Mouse (Mus musculus): ENCODE results near the gene Kif14.
"Not testable (repeated sequence)": the region's sequence is repeated elsewhere in the genome, so short reads cannot be mapped to it uniquely, and the experiment has no call there.

The Kif14 gene

DNA sequence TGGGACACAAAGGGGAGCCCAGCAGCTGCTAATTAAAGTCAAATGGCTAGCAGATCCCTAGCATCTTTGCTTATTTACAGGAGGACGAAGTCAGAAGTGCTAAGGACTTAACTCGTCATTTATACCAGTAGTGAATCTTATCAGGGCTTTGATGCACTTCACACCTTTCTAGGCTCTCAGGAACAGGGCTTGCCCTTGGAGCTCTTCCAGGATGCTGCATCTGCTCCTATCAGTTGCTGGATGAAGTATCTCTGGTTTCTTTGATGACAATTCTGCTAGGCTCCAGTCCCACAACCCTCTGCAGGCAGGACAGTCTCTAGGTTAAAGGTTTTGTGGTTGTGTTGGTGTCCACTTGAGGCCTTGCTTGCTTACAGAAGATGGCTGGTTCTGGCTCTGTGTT is 26.1 kb downstream of the Kif14 start:
- DNase-seq = no peak

DNA sequence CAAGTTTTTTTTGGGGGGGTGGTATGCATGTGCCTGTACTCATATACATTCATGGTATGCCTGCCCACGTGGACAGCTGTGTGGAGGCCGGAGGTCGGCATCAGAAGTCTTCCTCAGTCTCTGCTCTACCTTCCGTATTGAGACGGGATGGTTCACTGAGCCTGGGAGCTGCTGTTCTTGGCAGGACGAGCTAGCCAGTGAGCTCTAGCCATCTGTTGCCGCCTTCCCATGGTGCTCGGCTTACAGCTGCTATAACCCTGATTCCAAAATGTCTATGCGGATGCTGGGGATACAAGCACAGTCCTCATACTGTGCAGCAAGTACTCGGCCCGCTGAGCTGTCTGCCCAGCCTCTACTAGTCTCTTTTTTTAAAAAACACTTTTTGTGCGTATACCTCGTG is 33.2 kb downstream of the Kif14 start:
- peak in 1 of 2 experiments; percentile 9 for DNase-seq

DNA sequence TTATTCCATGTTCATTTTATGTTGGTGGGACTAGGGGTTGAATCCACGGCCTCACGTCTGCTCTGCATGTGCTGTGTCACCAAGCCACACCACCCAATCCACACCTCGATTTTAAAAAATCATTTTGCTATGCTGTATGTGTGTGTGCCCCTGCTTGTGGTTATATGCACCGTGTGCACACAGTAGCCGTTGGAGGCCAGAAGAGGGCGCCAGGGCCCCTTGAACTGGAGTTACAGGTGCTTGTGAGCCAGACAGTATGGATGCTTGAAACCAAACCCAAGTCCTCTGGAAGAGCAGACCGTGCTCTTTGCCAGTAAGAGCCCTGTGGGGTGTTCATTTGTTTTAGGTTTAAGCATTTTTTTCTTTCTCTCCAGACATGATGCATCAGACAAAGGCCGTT is 36.8 kb downstream of the Kif14 start:
- no peak for DNase-seq

DNA sequence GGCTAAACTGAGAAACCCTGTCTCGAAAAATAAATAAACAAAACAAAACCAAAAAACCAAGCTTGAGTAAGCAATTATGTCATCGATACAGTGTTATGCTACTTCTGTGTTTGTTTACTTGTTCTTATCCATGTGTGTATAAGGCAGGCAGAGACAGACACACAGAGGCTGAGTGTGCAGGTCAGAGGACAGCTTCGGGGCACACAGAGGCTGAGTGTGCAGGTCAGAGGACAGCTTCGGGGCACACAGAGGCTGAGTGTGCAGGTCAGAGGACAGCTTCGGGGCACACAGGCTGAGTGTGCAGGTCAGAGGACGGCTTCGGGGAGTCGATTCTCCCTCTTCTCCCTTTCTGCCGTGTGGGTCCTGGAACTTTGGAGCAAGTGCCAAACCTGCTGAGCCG is 40.1 kb downstream of the Kif14 start:
- not testable (repeated sequence) for DNase-seq

DNA sequence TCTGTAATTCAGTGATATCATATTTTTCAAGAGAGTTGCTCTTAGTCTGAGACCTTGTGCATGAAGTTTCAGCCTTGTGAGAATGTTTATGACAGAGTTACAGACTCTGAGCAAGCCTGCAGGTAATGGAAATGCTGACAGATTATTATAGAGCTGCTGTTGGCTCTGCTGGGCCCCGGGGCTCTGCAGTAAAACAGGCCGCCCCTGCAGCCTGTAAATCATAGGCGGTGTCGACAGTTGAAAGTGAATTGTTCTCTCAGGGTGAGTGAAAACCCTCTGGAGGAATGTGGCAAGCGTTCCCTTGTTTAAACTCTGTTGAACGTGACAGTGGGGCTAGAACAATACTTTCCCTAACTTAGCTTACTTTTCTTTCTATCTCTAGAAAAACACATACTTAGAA is 46.2 kb downstream of the Kif14 start:
- no peak for DNase-seq

DNA sequence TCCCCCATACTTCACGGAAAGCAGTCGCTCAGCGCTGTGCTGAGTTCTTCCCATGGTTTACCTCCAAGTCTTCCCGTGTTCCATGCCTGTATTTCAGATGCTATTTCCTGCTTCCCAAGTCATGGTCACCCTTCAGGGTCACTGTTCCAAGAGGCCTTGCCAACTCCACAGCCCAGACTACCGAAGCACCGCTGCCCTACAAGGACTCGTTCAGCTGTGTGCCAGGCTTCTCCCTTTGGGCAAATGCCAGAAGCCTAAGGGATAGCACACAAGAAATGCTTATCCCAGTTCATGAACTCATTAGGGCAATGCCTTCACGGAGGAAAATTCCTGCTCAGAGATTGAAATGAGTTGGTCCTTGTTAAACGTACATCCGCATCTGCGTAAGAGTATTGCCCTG is 47.0 kb downstream of the Kif14 start:
- no peak for DNase-seq

DNA sequence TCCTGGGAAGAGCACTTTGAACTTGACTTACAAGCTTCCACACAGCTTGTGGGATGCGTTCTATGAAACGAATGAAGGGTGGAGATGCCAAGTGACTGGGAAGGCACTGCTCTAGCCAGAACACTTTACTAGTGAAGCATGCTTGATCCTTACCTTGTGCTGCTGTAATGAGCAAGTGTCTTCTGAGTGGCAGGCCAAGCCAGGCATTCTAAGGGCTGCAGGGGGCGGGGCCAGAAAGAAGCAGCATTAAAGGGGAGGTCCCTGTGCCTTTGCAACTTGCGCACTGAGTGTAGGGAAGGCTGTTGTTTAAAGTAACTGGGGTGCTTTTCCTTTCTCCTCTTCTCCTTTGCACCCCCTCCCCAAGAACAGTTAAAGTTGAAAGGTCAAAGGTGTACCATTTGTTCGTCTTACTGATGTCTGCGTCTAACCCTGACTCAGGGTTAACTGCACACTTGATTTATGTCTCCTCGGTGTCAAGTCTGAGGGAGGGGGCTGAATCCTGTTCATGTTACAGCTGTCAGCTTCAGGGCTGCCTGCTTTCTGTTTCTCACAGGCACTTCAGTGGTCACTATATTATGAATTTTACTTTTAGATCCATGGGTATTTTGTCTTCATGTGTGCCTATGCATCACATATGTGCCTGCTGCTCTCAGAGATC is 52.7 kb downstream of the Kif14 start:
- DNase-seq = no peak

DNA sequence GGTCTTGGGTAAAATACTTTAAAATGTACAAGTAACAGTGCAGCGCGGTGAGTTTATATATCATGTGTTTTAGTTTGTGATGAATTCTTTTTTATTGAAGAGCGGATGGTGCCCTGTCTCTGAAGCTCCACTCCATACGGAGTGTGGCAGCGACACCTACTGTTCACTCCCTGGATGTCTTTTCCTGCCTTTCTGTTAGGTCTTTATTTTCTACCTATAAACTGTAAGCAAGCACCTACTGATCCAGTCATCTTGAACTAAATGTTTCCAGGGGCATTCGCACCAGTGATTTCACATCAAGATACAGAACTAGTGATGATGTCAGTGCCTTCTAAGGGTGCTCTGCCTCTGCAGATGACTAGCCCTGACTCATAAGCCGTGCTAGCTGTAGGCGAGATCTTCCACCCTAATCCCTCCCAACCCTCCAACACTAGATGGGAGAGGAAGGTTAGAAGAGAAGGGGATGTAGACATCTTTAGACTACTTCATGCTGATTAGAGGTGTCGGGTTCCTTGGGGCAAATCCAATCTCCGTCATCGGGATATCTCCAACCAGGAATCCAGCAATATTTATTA is 55.3 kb downstream of the Kif14 start:
- DNase-seq = peak; percentile 68 to 76

DNA sequence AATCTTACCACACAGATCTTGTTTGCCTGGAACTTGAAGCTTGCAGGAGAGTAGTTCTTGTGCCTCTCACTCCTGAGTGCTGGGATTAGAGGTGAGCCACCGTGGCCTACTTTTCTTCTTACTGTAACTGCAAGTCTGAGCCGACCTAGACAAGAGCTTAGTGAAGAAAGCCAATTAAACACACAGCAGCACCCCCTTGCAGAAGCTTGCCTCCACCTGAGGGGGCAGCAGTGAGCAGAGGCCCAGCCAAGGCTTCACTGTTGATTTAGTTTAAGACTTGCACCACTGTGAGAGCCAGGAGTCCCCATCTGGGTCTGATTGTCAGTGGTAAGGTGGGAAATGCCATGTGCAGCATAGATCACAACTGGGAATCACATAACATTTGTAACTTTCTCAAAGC is 58.8 kb downstream of the Kif14 start:
- peak; percentile 73 to 81 for DNase-seq

DNA sequence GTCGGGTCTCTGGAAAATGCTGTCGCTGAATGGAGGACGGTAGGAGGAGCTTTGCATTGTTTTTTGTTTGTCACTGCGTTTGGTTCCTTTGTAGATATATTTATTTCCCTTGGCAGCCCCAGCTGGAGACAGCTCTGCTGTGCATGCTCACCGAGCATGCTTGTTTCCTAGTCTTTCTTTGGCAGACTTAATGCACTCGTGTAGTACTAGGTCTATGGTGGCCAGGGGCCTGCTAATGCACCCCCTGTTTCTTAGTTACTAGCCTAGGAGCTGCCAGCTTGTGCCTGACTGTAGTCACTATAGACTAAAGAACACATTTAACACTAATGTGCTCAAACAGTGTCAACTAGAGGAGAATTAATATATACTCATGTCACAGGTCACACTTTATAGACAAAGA is 59.7 kb downstream of the Kif14 start:
- peak; percentile 10 to 19 for DNase-seq

DNA sequence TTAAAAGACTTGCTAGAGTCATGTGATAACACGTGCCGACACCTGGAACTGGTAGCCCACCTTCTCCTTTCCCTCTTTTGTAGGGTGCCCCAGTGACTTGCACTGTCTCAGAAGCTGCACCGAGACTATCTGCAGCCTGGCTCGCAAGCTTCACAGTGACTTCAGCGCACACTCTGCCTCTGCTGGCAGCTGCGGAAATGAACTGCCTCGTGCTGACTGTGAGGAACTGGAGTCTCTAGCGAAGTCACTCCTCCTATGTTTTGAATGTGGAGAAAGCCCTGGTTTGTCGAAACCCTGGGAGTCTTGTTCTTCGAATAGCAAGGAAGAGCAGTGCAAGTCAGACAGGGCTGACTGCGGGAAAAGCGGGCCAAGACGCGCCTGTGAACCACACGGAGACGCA is 61.0 kb downstream of the Kif14 start:
- DNase-seq = peak in 1 of 2 experiments; percentile 5

DNA sequence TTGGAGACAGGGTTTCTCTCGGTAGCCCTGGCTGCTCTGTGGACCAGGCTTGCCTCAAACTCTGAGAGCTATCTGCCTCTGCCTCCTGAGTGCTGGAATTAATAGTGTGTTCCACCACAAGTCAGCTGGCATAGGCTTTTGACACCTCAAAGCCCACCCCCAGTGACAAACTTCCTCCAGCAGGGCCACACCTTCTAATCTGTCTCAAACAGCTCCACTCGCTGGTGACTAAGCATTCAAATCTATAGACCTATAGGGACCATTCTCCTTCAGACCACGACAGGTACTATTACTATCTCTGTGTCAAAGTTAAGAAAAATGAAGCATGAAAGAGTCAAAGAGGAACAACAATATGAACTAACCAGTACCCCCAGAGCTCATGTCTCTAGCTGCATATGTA is 66.4 kb downstream of the Kif14 start:
- no peak for DNase-seq

DNA sequence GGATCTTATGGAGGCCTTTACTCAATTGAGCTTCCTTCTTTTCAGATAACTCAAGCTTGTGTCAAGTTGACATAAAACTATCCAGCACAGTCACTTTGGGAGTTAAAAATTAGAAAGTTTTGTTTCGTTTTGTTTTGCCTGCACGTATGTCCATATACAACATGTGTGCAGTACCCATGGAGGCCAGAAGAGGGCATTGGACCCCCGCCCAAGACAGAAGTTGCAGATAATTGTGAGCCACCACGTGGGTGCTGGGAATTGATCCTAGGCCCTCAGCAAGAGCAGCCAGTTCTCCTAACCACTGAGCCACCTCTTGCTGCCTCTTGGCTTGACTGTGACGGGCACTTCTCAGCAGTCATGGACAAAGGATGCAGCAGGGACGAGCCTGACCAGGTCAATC is 70.8 kb downstream of the Kif14 start:
- DNase-seq = no peak

DNA sequence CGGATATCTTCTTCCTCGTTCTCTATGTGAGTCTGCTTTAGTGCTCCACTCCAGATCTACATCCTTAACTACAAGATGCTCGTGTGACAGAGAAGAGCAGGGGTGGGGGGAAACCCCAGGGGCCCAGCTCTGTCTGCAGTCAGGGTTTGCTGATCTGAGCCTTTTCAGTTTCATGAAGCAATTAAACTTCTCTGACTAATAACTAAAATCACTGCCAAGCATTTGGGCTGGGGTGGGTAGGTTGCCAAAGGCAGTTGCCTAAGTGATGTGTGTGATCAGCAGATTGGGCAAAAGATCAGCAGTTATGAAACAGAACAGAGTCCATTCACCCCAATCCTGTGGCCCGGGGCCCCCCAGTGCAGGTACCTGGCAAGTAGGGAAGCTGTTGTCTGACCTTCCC is 72.1 kb downstream of the Kif14 start:
- DNase-seq = no peak

DNA sequence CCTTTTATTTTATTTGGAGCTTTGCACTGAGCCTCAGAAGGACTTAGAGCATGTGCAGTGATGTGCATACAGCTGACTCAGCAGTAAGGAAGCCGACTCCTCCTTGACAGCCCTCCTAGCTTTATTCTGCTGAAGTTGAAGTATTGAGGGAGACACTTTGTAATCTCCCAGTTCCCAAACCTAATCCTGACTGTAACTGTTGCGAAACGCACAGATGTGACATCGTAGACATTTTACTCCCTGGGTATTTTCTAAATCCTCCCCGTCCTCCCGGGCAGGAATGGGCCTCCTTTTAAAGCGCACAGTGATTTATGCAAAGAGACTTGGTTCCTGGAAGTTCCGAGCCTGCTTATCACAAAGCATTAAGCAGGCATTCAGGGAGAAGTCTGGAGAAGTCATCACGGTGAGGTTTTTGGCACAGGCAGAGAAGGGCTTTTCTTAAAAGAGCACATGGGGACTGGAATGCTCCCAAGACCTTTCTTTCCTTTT is 74.3 kb downstream of the Kif14 start:
- DNase-seq = no peak

DNA sequence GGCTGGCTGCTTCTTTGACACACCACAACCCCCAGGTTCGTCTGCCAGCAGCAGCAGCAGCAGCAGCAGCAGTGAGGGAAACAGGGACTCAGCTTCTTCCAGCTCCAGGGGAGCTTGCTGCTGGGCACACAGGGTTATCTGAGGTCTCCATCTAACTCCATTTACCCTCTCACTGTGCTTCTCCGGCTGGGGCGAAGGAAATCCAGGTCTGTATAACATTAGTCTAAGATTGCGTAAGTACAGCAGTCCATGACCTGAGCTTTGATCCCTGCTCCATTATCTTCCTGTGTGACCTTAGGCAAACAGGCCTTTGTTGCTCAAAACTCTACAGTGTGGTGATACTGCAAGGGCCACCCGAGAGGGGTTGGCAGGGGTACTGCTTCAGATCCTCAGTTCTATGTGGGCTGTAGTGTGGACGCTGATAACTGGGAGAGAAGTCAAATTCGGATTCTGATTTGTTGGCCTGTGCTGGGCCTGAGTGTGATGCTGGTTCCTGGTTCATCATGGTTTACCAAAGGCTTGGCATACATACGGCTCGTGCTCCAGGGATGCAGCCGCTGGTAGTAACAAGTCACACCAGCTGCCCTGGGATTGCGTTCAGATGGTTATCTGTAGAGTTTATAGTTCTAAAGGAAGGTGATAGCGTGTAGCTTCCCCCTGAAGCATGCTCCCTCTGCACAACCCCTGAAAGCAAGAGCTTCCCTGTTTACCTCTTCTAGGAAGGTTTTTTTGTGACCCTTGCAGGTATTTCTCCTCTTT is 75.7 kb downstream of the Kif14 start:
- no peak for DNase-seq

DNA sequence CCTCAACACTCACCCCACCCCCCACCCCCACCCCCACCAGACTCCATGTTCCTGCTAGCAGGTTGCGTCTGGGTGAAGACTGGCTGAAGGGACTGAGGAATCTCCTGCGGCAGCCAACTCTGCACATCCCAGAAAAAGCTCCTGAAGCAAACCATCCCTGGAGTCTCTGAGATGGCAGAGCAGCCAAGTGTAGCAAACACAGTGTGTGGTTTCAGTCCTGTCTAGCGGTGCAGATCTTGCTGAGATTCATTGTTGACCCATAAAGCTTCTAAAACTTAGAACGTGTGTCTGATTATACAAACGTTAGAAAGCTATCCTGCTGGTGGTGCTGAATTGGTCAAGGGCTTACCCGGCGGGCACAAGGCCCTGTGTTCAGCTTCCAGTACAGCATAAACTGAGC is 77.8 kb downstream of the Kif14 start:
- DNase-seq = no peak

DNA sequence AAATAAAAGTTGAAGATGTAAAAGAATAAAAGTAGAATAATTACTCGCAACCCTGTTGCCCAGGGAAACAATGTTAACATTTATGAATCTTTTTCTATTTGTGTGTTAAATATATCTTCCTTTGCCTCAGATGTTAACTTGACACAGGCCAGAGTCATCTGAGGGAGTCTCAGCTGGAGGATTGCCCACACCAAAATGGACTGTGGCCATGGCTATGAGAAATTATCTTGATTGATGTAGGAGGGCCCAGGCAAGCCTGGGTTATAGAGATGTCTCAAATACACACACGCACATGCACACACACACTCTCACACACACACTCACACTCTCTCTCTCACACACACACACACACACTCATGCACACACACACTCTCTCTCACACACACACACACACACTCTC is 80.9 kb downstream of the Kif14 start:
- no peak for DNase-seq

DNA sequence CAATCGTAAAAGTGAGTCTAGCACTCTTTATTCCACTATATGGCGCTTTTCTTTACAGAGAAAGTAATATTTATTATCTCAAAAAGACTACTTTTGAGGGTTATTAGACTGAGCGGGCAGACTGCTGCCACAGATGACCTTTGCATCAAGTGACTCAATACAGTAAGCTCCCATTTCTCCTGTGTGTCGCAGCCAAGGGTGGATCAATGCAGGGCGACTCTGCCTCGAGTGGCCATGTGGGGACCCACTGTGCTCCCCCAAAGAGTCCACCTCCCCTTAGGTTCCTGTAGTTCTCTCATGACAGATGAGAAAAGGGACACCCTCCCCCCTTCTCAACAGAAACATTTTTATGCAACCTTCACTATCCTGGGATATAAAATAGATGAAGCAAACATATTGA is 84.1 kb downstream of the Kif14 start:
- no peak for DNase-seq

DNA sequence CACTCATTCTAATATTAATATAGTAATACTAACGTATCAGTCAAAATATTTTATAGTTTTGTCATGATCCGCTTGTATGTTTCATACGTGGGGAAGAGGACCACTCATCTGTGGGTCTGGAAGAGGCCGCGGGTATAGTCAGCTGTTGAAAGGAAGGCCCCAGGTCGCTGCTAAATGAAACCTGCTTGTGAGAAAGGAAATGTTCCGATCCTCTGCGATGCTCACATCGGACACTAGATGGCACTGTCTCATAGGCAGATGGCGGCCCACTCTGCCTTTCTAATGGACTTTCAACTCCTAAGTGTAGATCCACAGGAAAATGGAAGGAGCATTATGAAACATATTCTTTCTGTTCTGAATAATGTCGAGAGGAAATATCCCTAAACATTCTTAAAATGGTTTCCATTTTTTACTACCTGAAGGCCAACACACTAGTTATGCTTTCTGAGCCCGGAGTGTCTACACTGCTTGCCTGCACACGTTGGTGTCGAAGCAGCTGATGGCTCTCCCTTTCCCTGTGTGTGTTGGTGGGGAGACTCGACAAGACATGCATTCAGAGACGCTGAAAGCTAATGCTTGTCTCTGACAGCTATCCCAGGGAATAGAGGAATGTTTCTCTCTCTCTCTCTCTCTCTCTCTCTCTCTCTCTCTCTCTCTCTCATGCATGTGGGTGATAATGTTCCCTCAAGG is 84.9 kb downstream of the Kif14 start:
- peak; percentile 91 to 92 for DNase-seq

DNA sequence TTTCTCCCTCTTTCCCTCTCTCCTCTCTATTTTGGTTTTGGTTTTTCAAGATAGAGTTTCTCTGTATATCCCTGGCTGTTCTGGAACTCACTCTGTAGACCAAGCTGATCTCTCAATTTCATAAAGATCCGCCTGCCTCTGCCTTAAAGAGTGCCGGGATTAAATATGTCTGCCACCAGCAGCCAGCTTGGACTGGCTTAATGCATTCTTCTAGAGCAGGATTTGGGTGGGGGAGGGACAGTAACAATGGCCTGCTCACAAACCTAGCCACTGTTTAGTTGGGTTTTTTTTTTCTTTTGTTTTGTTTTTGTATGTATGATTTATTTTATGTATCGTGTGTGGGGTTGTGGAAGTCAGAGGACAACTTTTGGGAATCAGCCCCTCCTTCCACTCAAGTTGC is 88.5 kb downstream of the Kif14 start:
- DNase-seq = no peak

DNA sequence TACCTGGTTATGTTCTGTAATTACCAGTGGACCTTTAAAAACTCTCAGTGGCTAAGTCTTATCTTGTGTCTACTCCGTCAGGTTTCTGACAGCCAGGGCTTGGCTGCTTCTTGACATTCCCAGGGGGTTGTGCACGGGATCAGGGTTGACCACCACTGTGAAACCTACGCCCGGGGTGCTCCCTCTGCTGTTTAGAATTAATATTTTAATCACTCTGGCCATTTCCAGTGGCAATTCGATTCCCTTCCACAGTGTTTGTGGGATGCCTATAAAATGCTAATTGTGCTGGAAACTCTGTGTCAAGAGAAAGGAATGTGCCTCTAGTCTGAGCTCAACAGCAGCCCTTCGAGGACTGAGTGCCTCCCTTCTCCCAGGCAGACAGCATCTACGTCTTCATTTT is 89.7 kb downstream of the Kif14 start:
- DNase-seq = no peak

DNA sequence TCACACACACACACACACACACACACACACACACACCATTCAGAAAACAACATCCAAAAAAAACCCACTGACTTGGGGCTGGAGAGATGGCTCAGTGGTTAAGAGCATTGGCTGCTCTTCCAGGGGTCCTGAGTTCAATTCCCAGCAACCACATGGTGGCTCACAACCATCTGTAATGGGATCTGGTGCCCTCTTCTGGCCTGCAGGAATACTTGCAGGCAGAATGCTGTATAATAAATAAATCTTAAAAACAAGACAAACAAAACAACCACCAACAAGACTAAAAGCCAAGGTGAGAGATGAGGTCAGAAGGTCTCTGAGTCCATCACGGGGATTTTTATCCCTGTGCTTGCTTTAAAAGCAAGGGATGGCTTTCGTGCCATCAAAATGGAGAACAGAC is 90.5 kb downstream of the Kif14 start:
- DNase-seq = not testable (repeated sequence)

DNA sequence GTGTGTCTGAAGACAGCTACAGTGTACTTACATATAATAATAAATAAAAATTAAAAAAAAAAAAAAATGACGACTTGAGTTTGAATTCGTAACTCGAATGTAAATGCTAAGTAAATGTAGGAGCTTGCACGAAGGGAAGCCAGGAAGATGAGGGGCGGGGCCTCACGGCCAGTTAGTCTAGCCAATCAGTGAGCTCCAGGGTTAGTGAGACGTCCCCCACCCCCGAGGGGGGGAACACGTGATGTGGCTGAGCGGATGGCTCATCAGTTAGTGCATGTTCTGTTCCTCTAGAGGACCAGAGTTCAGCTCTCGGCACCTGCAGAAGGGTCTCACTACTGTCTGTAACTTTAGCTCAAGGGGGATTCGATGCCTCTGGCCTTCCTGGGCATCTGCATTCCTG is 91.3 kb downstream of the Kif14 start:
- DNase-seq = no peak

All from cerebellum, postnatal 14 days (tissue).